Mouse (Mus musculus): Measurements from ENCODE around the gene Ptgdr2. TPM values are rescaled to one million over a fixed set of nuclear protein-coding genes. Genes with fewer than 3 reads are reported as not detected.
A peak's percentile ranks its signal among the peaks of the same experiment; 100 is the strongest.

Ptgdr2 gene
- polyA plus RNA-seq, 1 experiment from 2014 or later = not detected

DNA sequence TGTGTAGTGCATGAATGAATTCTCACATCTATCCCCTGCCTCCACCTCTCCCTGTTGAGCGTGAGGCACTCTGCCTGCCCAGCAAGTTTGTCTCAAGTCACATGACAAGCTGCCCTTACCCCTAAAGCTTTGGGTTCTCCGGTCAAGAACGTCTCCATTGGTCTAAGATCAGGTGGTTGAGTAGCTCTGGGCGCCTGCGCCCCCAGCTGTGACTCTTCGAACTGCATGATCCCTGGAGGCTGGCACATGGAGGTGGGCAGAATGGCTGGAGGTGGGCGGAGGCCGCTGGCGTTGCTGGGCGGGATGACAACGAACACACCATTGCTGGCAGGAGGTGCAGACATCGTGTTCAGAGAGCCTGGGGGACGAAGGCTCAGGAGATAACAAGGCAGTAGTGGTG is 47.6 kb downstream of the Ptgdr2 start:
- no peak overlapping the region for H3K4me2 ChIP-seq (replicated peaks; ENCODE audit: low read depth)
- no peaks in the 10 kb centered on the region for H3K36me3 ChIP-seq (ENCODE audit: control insufficient read depth, insufficient read depth)
- no peaks in the 10 kb centered on the region for H3K9me3 ChIP-seq (ENCODE audit: control insufficient read depth)
- no peak overlapping the region for H3K27ac ChIP-seq (ENCODE audit: low read depth, low read length)
- H3K4me3 ChIP-seq (ENCODE audit: low read depth, low read length) = no peak overlapping the region
- no peak overlapping the region for H3K9ac ChIP-seq (ENCODE audit: low read depth, low read length)
- no peaks in the 10 kb centered on the region for H3K27me3 ChIP-seq (replicated peaks; ENCODE audit: control insufficient read depth, insufficient read depth, low read length)
- 80% methylated on average over 13 of the region's 13 CpGs for WGBS
- no peak for ATAC-seq
- peak; percentile 21; the same call in 1 of the 2 replicates for TF ChIP-seq CTCF (IDR thresholded peaks at IDR 0.05; ENCODE audit: low read depth)
- peaks cover 9% of the 10 kb centered on the region for H3K4me1 ChIP-seq (replicated peaks; ENCODE audit: control insufficient read depth, insufficient read depth, low read length)

DNA sequence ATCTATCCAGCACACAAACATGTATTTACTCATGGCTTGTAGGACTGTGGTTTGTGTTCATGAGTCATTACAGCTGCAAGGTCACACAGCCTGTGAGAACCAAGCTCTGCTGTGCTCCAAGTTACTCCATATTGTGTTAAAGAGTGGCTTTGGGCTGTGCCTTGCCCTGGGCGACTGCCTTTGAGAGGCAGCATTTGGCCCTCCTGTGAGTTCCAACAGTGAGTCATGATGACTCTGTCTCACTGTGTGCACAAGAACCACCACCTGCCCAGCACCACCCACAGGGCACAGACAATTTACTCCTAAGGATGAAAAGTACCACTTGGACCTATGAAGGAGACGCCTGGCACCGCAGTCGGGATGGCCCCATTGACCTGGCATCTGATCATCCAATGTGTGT is 48.9 kb downstream of the Ptgdr2 start:
- Histone ChIP-seq H3K4me1 (replicated peaks; ENCODE audit: control insufficient read depth, insufficient read depth, low read length) (no peaks in the 10 kb centered on the region), H3K27ac (ENCODE audit: low read depth, low read length) (no peak overlapping the region), H3K4me3 (ENCODE audit: low read depth, low read length) (no peak overlapping the region), H3K36me3 (ENCODE audit: control insufficient read depth, insufficient read depth) (no peaks in the 10 kb centered on the region), H3K27me3 (replicated peaks; ENCODE audit: control insufficient read depth, insufficient read depth, low read length) (no peaks in the 10 kb centered on the region), H3K9ac (ENCODE audit: low read depth, low read length) (no peak overlapping the region), H3K9me3 (ENCODE audit: control insufficient read depth) (no peaks in the 10 kb centered on the region), H3K4me2 (replicated peaks; ENCODE audit: low read depth) (no peak overlapping the region)
- ATAC-seq = no peak
- 90% methylated on average over 4 of the region's 4 CpGs for WGBS
- no peak for TF ChIP-seq CTCF (IDR thresholded peaks at IDR 0.05; ENCODE audit: low read depth)

DNA sequence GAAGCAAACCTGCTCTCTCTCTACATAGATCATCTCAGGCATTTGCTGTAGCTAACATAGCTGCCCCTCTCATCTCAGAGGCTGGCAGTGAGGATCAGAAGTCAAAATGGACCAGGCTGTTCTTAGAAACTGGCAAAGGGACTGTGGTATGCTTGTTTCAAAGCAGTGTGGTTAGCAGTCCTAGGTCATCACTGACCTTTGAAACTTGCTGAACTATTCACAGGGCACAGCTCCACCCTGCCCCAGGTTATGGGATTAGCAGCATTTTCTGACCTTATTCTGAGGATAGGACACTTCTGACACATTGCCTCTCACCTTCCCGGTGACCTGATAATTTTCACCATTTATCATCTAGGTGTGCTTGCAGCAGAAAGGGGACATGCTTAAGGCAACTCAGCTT is 51.6 kb downstream of the Ptgdr2 start:
- peak; percentile 31; the same call in 1 of the 2 replicates for ATAC-seq
- Histone ChIP-seq H3K27ac (ENCODE audit: low read depth, low read length) (no peak overlapping the region), H3K36me3 (ENCODE audit: control insufficient read depth, insufficient read depth) (no peaks in the 10 kb centered on the region), H3K9me3 (ENCODE audit: control insufficient read depth) (no peaks in the 10 kb centered on the region), H3K27me3 (replicated peaks; ENCODE audit: control insufficient read depth, insufficient read depth, low read length) (no peaks in the 10 kb centered on the region), H3K4me3 (ENCODE audit: low read depth, low read length) (no peak overlapping the region), H3K4me2 (replicated peaks; ENCODE audit: low read depth) (no peak overlapping the region), H3K9ac (ENCODE audit: low read depth, low read length) (no peak overlapping the region), H3K4me1 (replicated peaks; ENCODE audit: control insufficient read depth, insufficient read depth, low read length) (no peaks in the 10 kb centered on the region)
- no peak for TF ChIP-seq CTCF (IDR thresholded peaks at IDR 0.05; ENCODE audit: low read depth)
- WGBS = 83% methylated on average over 1 of the region's 1 CpGs

DNA sequence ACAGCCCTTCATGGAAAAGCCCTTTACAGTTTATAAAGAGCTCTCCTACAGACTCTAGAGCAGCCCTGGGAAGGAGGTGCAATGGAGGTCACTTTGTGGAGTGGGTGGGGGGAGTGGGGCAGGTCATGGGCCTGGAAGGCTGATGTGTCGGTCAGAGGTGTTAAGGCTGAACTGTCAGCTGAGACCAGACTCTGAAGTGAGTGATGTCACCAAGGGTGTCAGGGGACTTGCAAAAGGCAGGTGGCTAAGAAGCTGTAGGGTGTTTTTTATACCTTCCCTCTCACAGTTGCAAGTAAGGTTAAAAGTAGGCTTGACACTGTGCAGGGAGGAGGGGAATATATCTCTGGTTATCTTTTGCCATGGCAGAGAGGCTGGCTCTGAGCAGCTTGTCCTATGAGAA is 53.8 kb downstream of the Ptgdr2 start:
- Histone ChIP-seq H3K4me2 (replicated peaks; ENCODE audit: low read depth) (no peak overlapping the region), H3K9ac (ENCODE audit: low read depth, low read length) (no peak overlapping the region), H3K4me1 (replicated peaks; ENCODE audit: control insufficient read depth, insufficient read depth, low read length) (no peaks in the 10 kb centered on the region), H3K9me3 (ENCODE audit: control insufficient read depth) (no peaks in the 10 kb centered on the region), H3K36me3 (ENCODE audit: control insufficient read depth, insufficient read depth) (no peaks in the 10 kb centered on the region), H3K27ac (ENCODE audit: low read depth, low read length) (no peak overlapping the region), H3K4me3 (ENCODE audit: low read depth, low read length) (no peak overlapping the region), H3K27me3 (replicated peaks; ENCODE audit: control insufficient read depth, insufficient read depth, low read length) (no peaks in the 10 kb centered on the region)
- no peak for ATAC-seq
- TF ChIP-seq CTCF (IDR thresholded peaks at IDR 0.05; ENCODE audit: low read depth) = no peak
- WGBS = 67% methylated on average over 1 of the region's 1 CpGs

DNA sequence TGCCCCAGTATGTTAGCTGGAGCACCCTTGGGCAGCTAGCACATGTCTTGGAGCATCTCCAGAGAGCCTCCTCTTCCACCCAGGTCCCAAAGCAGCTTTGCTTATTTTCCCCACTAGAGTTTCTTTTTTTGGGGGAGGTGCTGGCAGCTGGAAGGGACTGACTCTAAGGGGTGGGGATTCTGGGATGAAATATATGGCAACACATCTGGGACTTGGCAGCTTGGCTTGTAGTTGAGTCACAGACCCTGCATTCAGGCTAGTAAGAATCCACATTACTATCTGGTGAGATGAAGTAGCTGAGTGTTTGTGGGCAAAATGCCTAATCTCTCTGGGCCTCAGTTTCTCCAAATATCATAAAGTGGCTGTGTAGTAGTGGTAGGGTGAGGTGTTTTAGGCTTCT is 55.0 kb downstream of the Ptgdr2 start:
- H3K4me1 ChIP-seq (replicated peaks; ENCODE audit: control insufficient read depth, insufficient read depth, low read length) = no peaks in the 10 kb centered on the region

More for the DNA sequence above, 55.0 kb downstream of the Ptgdr2 start:
- no peak for ATAC-seq
- Histone ChIP-seq H3K4me3 (ENCODE audit: low read depth, low read length) (no peak overlapping the region), H3K9ac (ENCODE audit: low read depth, low read length) (no peak overlapping the region), H3K27ac (ENCODE audit: low read depth, low read length) (no peak overlapping the region), H3K27me3 (replicated peaks; ENCODE audit: control insufficient read depth, insufficient read depth, low read length) (no peaks in the 10 kb centered on the region), H3K9me3 (ENCODE audit: control insufficient read depth) (no peaks in the 10 kb centered on the region), H3K4me2 (replicated peaks; ENCODE audit: low read depth) (no peak overlapping the region), H3K36me3 (ENCODE audit: control insufficient read depth, insufficient read depth) (no peaks in the 10 kb centered on the region)
- no peak for TF ChIP-seq CTCF (IDR thresholded peaks at IDR 0.05; ENCODE audit: low read depth)

Other genes starting within 250 kb of the Ptgdr2 start
- 31.3 and 32.2 TPM in 2 replicates for gene Vps37c, start 248.4 kb upstream of the Ptgdr2 start, polyA plus RNA-seq (2015; fragmentation: Nextera tagmentation; extraction: Ambion mirVana)
- 0.12 and 0.18 TPM in 2 replicates for gene Cd5, start 198.2 kb upstream of the Ptgdr2 start, polyA plus RNA-seq (2015; fragmentation: Nextera tagmentation; extraction: Ambion mirVana)
- 0.05 TPM in 1 of 2 replicates, not detected in the other for gene Cd6, start 107.1 kb upstream of the Ptgdr2 start, polyA plus RNA-seq (2015; fragmentation: Nextera tagmentation; extraction: Ambion mirVana)
- 0.93 and 0.94 TPM in 2 replicates for gene Slc15a3, start 97.4 kb upstream of the Ptgdr2 start, polyA plus RNA-seq (2015; fragmentation: Nextera tagmentation; extraction: Ambion mirVana)
- gene Tmem132a, start 67.2 kb upstream of the Ptgdr2 start, polyA plus RNA-seq (2015; fragmentation: Nextera tagmentation; extraction: Ambion mirVana) = 7.1 and 7.5 TPM in 2 replicates
- 35.8 and 36.2 TPM in 2 replicates for gene Tmem109, start 55.2 kb upstream of the Ptgdr2 start, polyA plus RNA-seq (2015; fragmentation: Nextera tagmentation; extraction: Ambion mirVana)
- 20.3 and 24.6 TPM in 2 replicates for gene Prpf19, start 41.9 kb upstream of the Ptgdr2 start, polyA plus RNA-seq (2015; fragmentation: Nextera tagmentation; extraction: Ambion mirVana)
- gene Zp1, start 16.5 kb upstream of the Ptgdr2 start, polyA plus RNA-seq (2015; fragmentation: Nextera tagmentation; extraction: Ambion mirVana) = not detected in 2 replicates
- 11.0 and 12.4 TPM in 2 replicates for gene Ccdc86, start 12.1 kb downstream of the Ptgdr2 start, polyA plus RNA-seq (2015; fragmentation: Nextera tagmentation; extraction: Ambion mirVana)
- 854 and 883 TPM in 2 replicates for gene Ms4a10, start 37.5 kb downstream of the Ptgdr2 start, polyA plus RNA-seq (2015; fragmentation: Nextera tagmentation; extraction: Ambion mirVana)
- 0.34 and 0.44 TPM in 2 replicates for gene Ms4a15, start 56.1 kb downstream of the Ptgdr2 start, polyA plus RNA-seq (2015; fragmentation: Nextera tagmentation; extraction: Ambion mirVana)
- 30.9 and 31.8 TPM in 2 replicates for gene Ms4a18, start 80.9 kb downstream of the Ptgdr2 start, polyA plus RNA-seq (2015; fragmentation: Nextera tagmentation; extraction: Ambion mirVana)
- 66.9 and 75.7 TPM in 2 replicates for gene Ms4a8a, start 143.9 kb downstream of the Ptgdr2 start, polyA plus RNA-seq (2015; fragmentation: Nextera tagmentation; extraction: Ambion mirVana)
- gene 1700017D01Rik, start 193.7 kb downstream of the Ptgdr2 start, polyA plus RNA-seq (2015; fragmentation: Nextera tagmentation; extraction: Ambion mirVana) = not detected in 2 replicates
- gene 1700025F22Rik, start 228.2 kb downstream of the Ptgdr2 start, polyA plus RNA-seq (2015; fragmentation: Nextera tagmentation; extraction: Ambion mirVana) = not detected in 2 replicates